Comparison of ENCODE assay signal across 8 mouse cellular contexts in the genomic region with DNA sequence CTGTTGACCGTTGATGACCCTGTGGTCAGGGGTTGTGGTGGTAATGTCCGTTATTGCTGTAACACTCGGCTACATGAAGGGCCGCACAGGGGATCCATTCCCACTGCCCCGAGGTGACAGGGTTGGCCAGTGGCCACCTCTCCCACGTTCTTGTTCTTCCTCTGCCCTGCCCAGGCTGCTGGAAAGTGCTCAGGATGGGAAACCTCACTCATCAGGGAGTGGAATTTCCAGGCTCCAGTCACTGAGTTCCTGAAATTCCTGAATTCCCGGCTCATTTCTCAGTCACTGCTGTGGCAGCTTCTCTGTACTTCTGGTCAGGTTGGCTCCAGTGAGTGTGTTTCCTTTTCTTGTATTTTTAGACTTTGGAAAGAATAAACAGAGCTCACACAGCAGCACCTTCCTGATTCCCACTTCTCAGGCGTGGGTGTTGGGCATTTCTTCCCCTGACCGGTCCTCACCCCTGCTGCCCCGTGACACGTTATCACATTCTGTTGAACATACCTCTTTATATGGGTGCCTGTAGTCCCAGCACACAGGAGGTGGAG. TPM values are rescaled to one million over a fixed set of nuclear protein-coding genes. Genes with fewer than 3 reads are reported as not detected.
DNase-seq lines count a peak whose midpoint lies in the region; ATAC-seq and TF ChIP-seq lines count a peak whose summit lies in the region.

No protein-coding gene starts in this region.

- no peak overlapping the region for H3K9ac ChIP-seq in intestine, embryonic 14.5 days (ENCODE audit: low read length)
- no peak overlapping the region for H3K9ac ChIP-seq in intestine, postnatal 0 days (ENCODE audit: low read depth, low read length)
- H3K9ac ChIP-seq in kidney, postnatal 0 days (ENCODE audit: low read depth, low read length) = no peak overlapping the region
- no peak overlapping the region for H3K9ac ChIP-seq in stomach, embryonic 14.5 days (replicated peaks; ENCODE audit: low read depth, low read length)
- H3K9ac ChIP-seq in hindbrain, embryonic 14.5 days = no peak overlapping the region

- no peaks in the 10 kb centered on the region for H3K27me3 ChIP-seq in intestine, embryonic 14.5 days (replicated peaks; ENCODE audit: control insufficient read depth, insufficient read depth, low read length)
- no peaks in the 10 kb centered on the region for H3K27me3 ChIP-seq in intestine, postnatal 0 days (replicated peaks; ENCODE audit: control insufficient read depth, insufficient read depth, low read length)
- no peaks in the 10 kb centered on the region for H3K27me3 ChIP-seq in kidney, postnatal 0 days (ENCODE audit: insufficient read depth, low read length)
- no peaks in the 10 kb centered on the region for H3K27me3 ChIP-seq in stomach, embryonic 14.5 days (ENCODE audit: control insufficient read depth, insufficient read depth, low read length)
- no peaks in the 10 kb centered on the region for H3K27me3 ChIP-seq in hindbrain, embryonic 14.5 days (ENCODE audit: control insufficient read depth, insufficient read depth, low read length)

- no peak overlapping the region for H3K4me3 ChIP-seq in intestine, embryonic 14.5 days (ENCODE audit: low read depth, low read length)
- no peak overlapping the region for H3K4me3 ChIP-seq in intestine, postnatal 0 days (ENCODE audit: low read depth, low read length)
- no peak overlapping the region for H3K4me3 ChIP-seq in kidney, postnatal 0 days (replicated peaks; ENCODE audit: low read depth, low read length)
- no peak overlapping the region for H3K4me3 ChIP-seq in stomach, embryonic 14.5 days (ENCODE audit: low read depth, low read length)
- no peak overlapping the region for H3K4me3 ChIP-seq in hindbrain, embryonic 14.5 days (replicated peaks; ENCODE audit: low read length)

- H3K4me2 ChIP-seq in intestine, embryonic 14.5 days (ENCODE audit: low read length) = no peak overlapping the region
- H3K4me2 ChIP-seq in intestine, postnatal 0 days (replicated peaks; ENCODE audit: low read depth) = no peak overlapping the region
- H3K4me2 ChIP-seq in kidney, postnatal 0 days (ENCODE audit: low read length) = no peak overlapping the region
- 0 out of 2 replicates have a peak overlapping the region, but pooled peaks have one; percentile 5 for H3K4me2 ChIP-seq in stomach, embryonic 14.5 days (replicated peaks; ENCODE audit: low read depth, low read length)
- H3K4me2 ChIP-seq in hindbrain, embryonic 14.5 days (replicated peaks) = no peak overlapping the region

- H3K4me1 ChIP-seq in intestine, embryonic 14.5 days (replicated peaks; ENCODE audit: control insufficient read depth, insufficient read depth, low read length) = peaks cover 2% of the 10 kb centered on the region; the same call in 1 of the 2 replicates
- H3K4me1 ChIP-seq in intestine, postnatal 0 days (replicated peaks; ENCODE audit: control insufficient read depth, insufficient read depth, low read length) = no peaks in the 10 kb centered on the region
- H3K4me1 ChIP-seq in kidney, postnatal 0 days (replicated peaks; ENCODE audit: insufficient read depth, low read length) = peaks cover 9% of the 10 kb centered on the region; the same call in 1 of the 2 replicates
- 0 out of 2 replicates have a peak, but pooled peaks cover 4% of the 10 kb centered on the region for H3K4me1 ChIP-seq in stomach, embryonic 14.5 days (ENCODE audit: control insufficient read depth, insufficient read depth, low read length)
- H3K4me1 ChIP-seq in hindbrain, embryonic 14.5 days (replicated peaks; ENCODE audit: control insufficient read depth, insufficient read depth, low read length) = peaks cover 16% of the 10 kb centered on the region

- H3K36me3 ChIP-seq in intestine, embryonic 14.5 days (ENCODE audit: control insufficient read depth, insufficient read depth, low read length) = no peaks in the 10 kb centered on the region
- H3K36me3 ChIP-seq in intestine, postnatal 0 days (ENCODE audit: control insufficient read depth, insufficient read depth) = no peaks in the 10 kb centered on the region
- no peaks in the 10 kb centered on the region for H3K36me3 ChIP-seq in kidney, postnatal 0 days (ENCODE audit: insufficient read depth, low read length)
- H3K36me3 ChIP-seq in stomach, embryonic 14.5 days (ENCODE audit: control insufficient read depth, insufficient read depth, low read length) = no peaks in the 10 kb centered on the region
- H3K36me3 ChIP-seq in hindbrain, embryonic 14.5 days (replicated peaks; ENCODE audit: control insufficient read depth, insufficient read depth) = no peaks in the 10 kb centered on the region

- no peak for TF ChIP-seq CTCF in intestine, postnatal 0 days (IDR thresholded peaks at IDR 0.05; ENCODE audit: low read depth)
- no peak for TF ChIP-seq CTCF in kidney, postnatal 0 days (IDR thresholded peaks at IDR 0.05; ENCODE audit: low read depth)

- H3K9me3 ChIP-seq in intestine, embryonic 14.5 days (ENCODE audit: control insufficient read depth, low read length) = no peaks in the 10 kb centered on the region
- H3K9me3 ChIP-seq in intestine, postnatal 0 days (ENCODE audit: control insufficient read depth) = no peaks in the 10 kb centered on the region
- H3K9me3 ChIP-seq in kidney, postnatal 0 days (replicated peaks; ENCODE audit: low read length) = no peaks in the 10 kb centered on the region
- H3K9me3 ChIP-seq in stomach, embryonic 14.5 days (ENCODE audit: control insufficient read depth, low read depth, low read length) = no peaks in the 10 kb centered on the region
- H3K9me3 ChIP-seq in hindbrain, embryonic 14.5 days (ENCODE audit: control insufficient read depth, low read length) = no peaks in the 10 kb centered on the region

- ATAC-seq in intestine, embryonic 14.5 days (replicated peaks; ENCODE audit: low FRiP score, low TSS enrichment, low read depth) = no peak
- no peak for ATAC-seq in intestine, postnatal 0 days
- no peak for ATAC-seq in kidney, postnatal 0 days (replicated peaks; ENCODE audit: low FRiP score, low read depth)
- no peak for ATAC-seq in stomach, embryonic 14.5 days (ENCODE audit: insufficient number of reproducible peaks, insufficient read depth, low FRiP score, low read depth)
- ATAC-seq in hindbrain, embryonic 14.5 days (ENCODE audit: low FRiP score) = no peak

- 29% methylated on average over 11 of the region's 11 CpGs for WGBS in intestine, embryonic 14.5 days
- 33% methylated on average over 11 of the region's 11 CpGs for WGBS in intestine, postnatal 0 days
- 20% methylated on average over 11 of the region's 11 CpGs for WGBS in kidney, postnatal 0 days
- whole genome bisulfite sequencing in stomach, embryonic 14.5 days = 26% methylated on average over 11 of the region's 11 CpGs
- 51% methylated on average over 11 of the region's 11 CpGs for WGBS in hindbrain, embryonic 14.5 days

- 0 out of 2 replicates have a peak overlapping the region, but pooled peaks have one; percentile 18 for H3K27ac ChIP-seq in intestine, embryonic 14.5 days (ENCODE audit: low read depth)
- H3K27ac ChIP-seq in intestine, postnatal 0 days (ENCODE audit: low read depth, low read length) = no peak overlapping the region
- no peak overlapping the region for H3K27ac ChIP-seq in kidney, postnatal 0 days
- H3K27ac ChIP-seq in stomach, embryonic 14.5 days (ENCODE audit: low read length) = 0 out of 2 replicates have a peak overlapping the region, but pooled peaks have one; percentile 10
- no peak overlapping the region for H3K27ac ChIP-seq in hindbrain, embryonic 14.5 days

- DNase-seq in intestine, embryonic 14.5 days (ENCODE audit: low spot score) = no peak
- peak; percentile 49 to 75 for DNase-seq in heart, adult 18-20 months
- DNase-seq in kidney, postnatal 0 days (ENCODE audit: low spot score) = peak; percentile 68
- no peak for DNase-seq in frontal cortex, postnatal 14 days (ENCODE audit: low spot score in 2 of 2)
- DNase-seq in cerebellum, postnatal 36 days = no peak
- DNase-seq in hindbrain, embryonic 14.5 days (ENCODE audit: low spot score) = no peak

RNA-seq across cellular contexts. Expression of a gene that starts 15.0 kb away (rescaled TPM):
- polyA plus RNA-seq in intestine, embryonic 14.5 days (2014; fragmentation: Nextera tagmentation; extraction: Ambion mirVana) = 0.83 and 1.0 TPM in 2 replicates
- polyA plus RNA-seq in intestine, postnatal 0 days (2015; fragmentation: Nextera tagmentation; extraction: Ambion mirVana) = 1.1 and 1.4 TPM in 2 replicates
- total RNA-seq in heart, adult 18-20 months (2021) = 1 to 10 TPM in 1 of 2 experiments, under 1 TPM in 1; 0.77 to 1.3 TPM
- polyA plus RNA-seq in kidney, postnatal 0 days (2015; fragmentation: Nextera tagmentation; extraction: Ambion mirVana) = 0.50 and 0.66 TPM in 2 replicates
- polyA plus RNA-seq in stomach, embryonic 14.5 days (2014; fragmentation: Nextera tagmentation; extraction: Ambion mirVana) = 0.75 and 0.83 TPM in 2 replicates
- polyA plus RNA-seq in hindbrain, embryonic 14.5 days (2014; fragmentation: Nextera tagmentation; extraction: Ambion mirVana) = 6.0 and 6.1 TPM in 2 replicates

RNA-seq across cellular contexts. Expression of a gene that starts 15.8 kb away (rescaled TPM):
- 0.57 and 1.6 TPM in 2 replicates for polyA plus RNA-seq in intestine, embryonic 14.5 days (2014; fragmentation: Nextera tagmentation; extraction: Ambion mirVana)
- polyA plus RNA-seq in intestine, postnatal 0 days (2015; fragmentation: Nextera tagmentation; extraction: Ambion mirVana) = 0.27 and 0.38 TPM in 2 replicates
- total RNA-seq in heart, adult 18-20 months (2021) = under 1 TPM; 0.67 to 0.72 TPM
- polyA plus RNA-seq in kidney, postnatal 0 days (2015; fragmentation: Nextera tagmentation; extraction: Ambion mirVana) = 0.74 and 0.75 TPM in 2 replicates
- polyA plus RNA-seq in stomach, embryonic 14.5 days (2014; fragmentation: Nextera tagmentation; extraction: Ambion mirVana) = 1.2 and 1.4 TPM in 2 replicates
- polyA plus RNA-seq in hindbrain, embryonic 14.5 days (2014; fragmentation: Nextera tagmentation; extraction: Ambion mirVana) = 5.6 and 6.6 TPM in 2 replicates

RNA-seq across cellular contexts. Expression of a gene that starts 29.5 kb away (rescaled TPM):
- 27.1 TPM in 2 replicates for polyA plus RNA-seq in intestine, embryonic 14.5 days (2014; fragmentation: Nextera tagmentation; extraction: Ambion mirVana)
- 9.0 and 11.7 TPM in 2 replicates for polyA plus RNA-seq in intestine, postnatal 0 days (2015; fragmentation: Nextera tagmentation; extraction: Ambion mirVana)
- 10 to 100 TPM; 60.7 to 63.2 TPM for total RNA-seq in heart, adult 18-20 months (2021)
- 14.6 and 17.6 TPM in 2 replicates for polyA plus RNA-seq in kidney, postnatal 0 days (2015; fragmentation: Nextera tagmentation; extraction: Ambion mirVana)
- polyA plus RNA-seq in stomach, embryonic 14.5 days (2014; fragmentation: Nextera tagmentation; extraction: Ambion mirVana) = 30.1 and 30.3 TPM in 2 replicates
- polyA plus RNA-seq in hindbrain, embryonic 14.5 days (2014; fragmentation: Nextera tagmentation; extraction: Ambion mirVana) = 22.5 and 24.2 TPM in 2 replicates

RNA-seq across cellular contexts. Expression of a gene that starts 35.8 kb away (rescaled TPM):
- 47.9 and 53.1 TPM in 2 replicates for polyA plus RNA-seq in intestine, embryonic 14.5 days (2014; fragmentation: Nextera tagmentation; extraction: Ambion mirVana)
- 30.9 and 32.4 TPM in 2 replicates for polyA plus RNA-seq in intestine, postnatal 0 days (2015; fragmentation: Nextera tagmentation; extraction: Ambion mirVana)
- 1 to 10 TPM; 7.9 to 8.5 TPM for total RNA-seq in heart, adult 18-20 months (2021)
- polyA plus RNA-seq in kidney, postnatal 0 days (2015; fragmentation: Nextera tagmentation; extraction: Ambion mirVana) = 34.4 and 34.6 TPM in 2 replicates
- polyA plus RNA-seq in stomach, embryonic 14.5 days (2014; fragmentation: Nextera tagmentation; extraction: Ambion mirVana) = 38.1 and 39.2 TPM in 2 replicates
- 6.4 and 7.2 TPM in 2 replicates for polyA plus RNA-seq in hindbrain, embryonic 14.5 days (2014; fragmentation: Nextera tagmentation; extraction: Ambion mirVana)

Comparison
In these comparisons a context has a peak if more than half of its experiments do, and no peak if none do; other contexts are left out.
1. H3K27ac ChIP-seq: peak in intestine, embryonic 14.5 days (single experiment) and stomach, embryonic 14.5 days (single experiment); none in intestine, postnatal 0 days (single experiment), kidney, postnatal 0 days (single experiment) and hindbrain, embryonic 14.5 days (single experiment).
2. DNase-seq: peak in heart, adult 18-20 months (2 of 2) and kidney, postnatal 0 days (single experiment); none in intestine, embryonic 14.5 days (single experiment), frontal cortex, postnatal 14 days (0 of 2), cerebellum, postnatal 36 days (0 of 2) and hindbrain, embryonic 14.5 days (single experiment).